Mouse (Mus musculus) natural killer cell, adult 2 months (primary cell): ENCODE data around the gene Col3a1.

Source experiments
- DNase-seq, 2 experiments: peaks; one replicate each; pipeline ENCODE4 v3.0.0; 2022; ENCODE audit warnings: low spot score in 2 of 2

Col3a1 gene

DNA sequence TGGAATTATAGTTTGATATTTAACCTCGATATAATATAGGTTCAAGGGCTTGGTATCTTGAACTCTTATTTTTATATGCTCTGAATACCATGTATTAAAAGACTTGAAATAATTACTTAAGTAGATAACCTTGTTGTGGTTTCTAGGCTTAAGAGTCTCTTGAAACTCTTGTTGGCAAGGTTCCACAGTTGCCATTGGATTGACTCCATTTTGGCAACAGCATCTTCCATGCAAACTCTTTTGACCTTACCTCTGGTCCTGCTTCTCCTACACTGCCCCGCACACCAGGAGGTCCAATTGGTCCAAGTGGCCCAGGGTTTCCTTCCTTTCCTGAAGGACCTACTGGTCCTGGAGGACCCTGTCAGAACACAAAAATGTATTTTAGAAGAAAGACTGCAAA, 70.5 kb downstream of the Col3a1 start:
- no peak for DNase-seq
